Mouse (Mus musculus): ENCODE data around the gene Mthfd2l. TPM values are rescaled to one million over a fixed set of nuclear protein-coding genes. Genes with fewer than 3 reads are reported as not detected.

The Mthfd2l gene
- 7.6 TPM for polyA plus RNA-seq (2017; shearing (Covaris generic))

DNA sequence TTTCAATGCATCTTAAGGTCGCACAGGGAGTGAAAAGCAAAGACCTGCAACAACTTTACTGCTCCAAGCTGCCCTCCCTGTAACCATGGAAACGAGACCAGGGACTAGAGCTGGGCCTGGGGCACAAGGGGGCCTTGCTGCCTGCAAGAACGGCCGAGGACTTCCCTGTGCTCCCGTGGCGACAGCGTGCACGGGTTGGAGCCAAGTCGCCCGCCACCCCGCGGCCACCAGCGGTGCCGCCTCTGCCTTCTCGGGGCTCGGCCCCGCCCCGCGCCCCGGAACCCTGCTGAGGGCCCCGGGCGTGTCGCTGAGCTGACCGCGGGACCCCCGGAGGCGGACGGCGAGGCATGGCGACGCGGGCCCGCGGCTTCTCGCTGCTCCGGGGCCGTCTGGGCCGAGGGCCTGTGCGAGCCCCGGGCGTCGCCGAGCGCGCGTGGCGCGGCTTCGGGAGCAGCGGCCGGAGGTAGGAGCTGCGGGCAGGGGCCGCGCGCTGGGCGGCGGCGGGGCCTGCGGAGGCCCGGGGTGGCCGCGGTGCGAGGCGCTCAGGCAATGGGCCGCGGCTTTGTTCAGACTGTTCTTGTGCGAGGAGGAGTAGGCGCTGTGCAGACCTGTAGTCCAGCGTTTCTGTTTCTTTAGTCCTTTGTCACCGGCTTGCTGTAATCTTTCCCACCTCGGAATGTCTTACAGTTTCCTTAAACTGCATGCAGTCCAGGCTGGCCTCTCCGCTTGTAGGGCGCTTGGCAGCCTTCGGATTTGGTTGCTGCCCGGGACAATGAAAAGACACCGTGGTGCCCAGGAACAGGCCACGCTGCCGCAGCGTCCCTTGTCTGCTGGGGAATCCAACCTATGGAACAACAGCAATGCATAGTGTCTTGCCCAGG lies at the start of gene Mthfd2l:
Gene Mthfd2l, plus strand, starts transcription at position 147 of the 881 bp plus-strand sequence.

DNA sequence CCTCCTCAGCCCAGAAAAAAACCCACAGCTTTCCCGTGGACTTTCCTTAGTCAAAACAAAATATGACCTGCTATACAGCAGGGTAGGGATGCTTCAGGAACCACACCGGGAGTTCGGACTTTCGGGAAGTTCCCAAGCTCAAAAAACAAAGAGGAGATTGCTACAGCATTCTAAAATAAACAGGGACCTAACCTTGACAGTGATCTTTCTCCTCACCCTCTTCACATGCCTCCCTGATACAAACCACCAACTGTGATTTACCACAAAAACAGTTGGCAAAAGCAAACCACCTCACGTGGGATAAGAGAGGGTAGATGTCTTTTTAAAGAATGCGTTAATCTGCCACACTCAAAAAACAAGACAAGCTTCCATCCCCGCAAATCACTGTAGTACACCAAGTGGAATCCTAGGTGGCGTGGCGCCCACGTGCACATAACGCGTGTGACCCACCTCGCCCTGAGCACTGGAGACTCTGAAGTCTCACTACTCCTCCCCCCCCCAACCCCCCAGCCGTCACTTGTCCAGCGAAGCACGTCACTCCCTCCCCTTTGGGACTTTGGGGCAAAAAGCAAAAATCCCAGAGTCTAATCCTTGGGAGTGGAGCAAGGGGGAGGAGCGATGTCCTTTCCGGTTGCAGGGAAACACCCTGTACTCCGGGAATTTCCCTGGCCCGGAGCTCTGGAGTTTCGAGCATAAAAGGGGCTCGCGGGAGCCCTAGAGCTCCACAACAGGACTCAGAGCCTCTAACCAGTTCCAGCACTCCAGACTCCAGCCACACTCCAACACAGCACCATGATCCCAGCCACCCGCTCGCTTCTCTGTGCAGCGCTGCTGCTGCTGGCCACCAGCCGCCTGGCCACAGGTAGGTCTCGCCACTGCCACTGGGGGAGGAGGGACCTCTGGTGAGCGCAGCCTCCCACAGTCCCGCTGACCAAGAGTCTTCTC lies 40.1 kb upstream of the Mthfd2l start, which contains the start of gene Cxcl1:
Gene Cxcl1, plus strand, starts transcription at position 723 of the 945 bp plus-strand sequence.

DNA sequence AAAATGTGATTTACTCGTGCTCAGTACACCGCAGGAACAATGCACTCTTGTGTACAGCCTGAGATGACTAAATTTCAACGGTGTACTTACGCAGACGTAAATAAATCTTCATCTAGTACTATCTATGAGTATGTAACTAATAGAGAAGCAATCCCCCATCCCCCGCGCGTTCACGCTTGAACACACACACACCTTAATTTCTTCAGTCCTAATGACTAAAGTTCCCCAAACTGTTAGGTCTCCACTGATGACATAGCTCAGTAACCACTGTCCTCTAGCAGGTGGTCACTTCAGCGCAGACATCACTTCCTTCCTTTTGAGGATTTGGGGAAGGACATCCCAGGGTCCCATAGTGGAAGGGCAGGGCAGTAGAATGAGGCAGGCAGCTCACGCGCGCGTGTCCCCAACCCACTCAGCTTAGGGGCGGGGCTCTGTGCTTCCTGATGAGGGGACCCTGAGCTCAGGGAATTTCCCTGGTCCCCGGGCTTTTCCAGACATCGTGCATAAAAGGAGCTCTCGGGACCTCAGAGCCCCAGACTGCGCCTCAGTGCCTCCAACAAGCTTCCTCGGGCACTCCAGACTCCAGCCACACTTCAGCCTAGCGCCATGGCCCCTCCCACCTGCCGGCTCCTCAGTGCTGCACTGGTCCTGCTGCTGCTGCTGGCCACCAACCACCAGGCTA lies 27.4 kb upstream of the Mthfd2l start, which contains the start of gene Cxcl2:
Gene Cxcl2, plus strand, starts transcription at position 533 of the 682 bp plus-strand sequence.

DNA sequence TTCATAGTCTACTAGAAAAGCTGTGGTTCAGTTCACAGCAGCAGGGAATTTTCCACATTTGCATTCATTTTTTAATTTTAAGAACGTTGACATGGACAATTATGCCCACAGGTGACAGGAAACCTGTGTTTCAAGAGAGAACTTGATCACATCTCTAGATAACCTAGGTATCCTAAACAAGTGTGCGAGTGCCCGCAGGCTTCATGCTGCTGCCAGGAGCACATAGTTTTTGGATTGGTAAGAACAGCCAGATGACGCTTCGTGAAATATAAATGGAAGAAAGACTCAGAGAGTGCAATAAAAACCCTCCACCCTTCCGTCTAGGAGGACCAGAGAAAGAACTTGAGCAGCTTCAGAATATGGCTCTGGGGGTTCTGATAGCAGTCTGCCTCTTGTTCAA lies 96.2 kb downstream of the Mthfd2l start, which contains the start of gene Epgn:
Gene Epgn, plus strand, starts transcription at position 301 of the 400 bp plus-strand sequence.

Other genes with a start within 250 kb of the Mthfd2l start
- gene Cxcl5, start 171.8 kb upstream of the Mthfd2l start, polyA plus RNA-seq (2017; shearing (Covaris generic)), result not detected
- gene Ppbp, start 162.6 kb upstream of the Mthfd2l start, polyA plus RNA-seq (2017; shearing (Covaris generic)), result not detected
- 0.97 TPM for gene Pf4, start 158.7 kb upstream of the Mthfd2l start, polyA plus RNA-seq (2017; shearing (Covaris generic))
- not detected for gene Cxcl3, start 145.0 kb upstream of the Mthfd2l start, polyA plus RNA-seq (2017; shearing (Covaris generic))
- not detected for gene Cxcl15, start 136.6 kb upstream of the Mthfd2l start, polyA plus RNA-seq (2017; shearing (Covaris generic))
- gene Cxcl1, start 39.9 kb upstream of the Mthfd2l start, polyA plus RNA-seq (2017; shearing (Covaris generic)), result not detected
- not detected for gene Cxcl2, start 27.2 kb upstream of the Mthfd2l start, polyA plus RNA-seq (2017; shearing (Covaris generic))
- gene Epgn, start 96.3 kb downstream of the Mthfd2l start, polyA plus RNA-seq (2017; shearing (Covaris generic)), result not detected
- gene Ereg, start 143.5 kb downstream of the Mthfd2l start, polyA plus RNA-seq (2017; shearing (Covaris generic)), result not detected
- gene Areg, start 208.5 kb downstream of the Mthfd2l start, polyA plus RNA-seq (2017; shearing (Covaris generic)), result 1.5 TPM

All from naive thymus-derived CD4-positive, alpha-beta T cell, adult 5 months (primary cell).